Mouse (Mus musculus): ENCODE data around the gene Lrg1.

DNA sequence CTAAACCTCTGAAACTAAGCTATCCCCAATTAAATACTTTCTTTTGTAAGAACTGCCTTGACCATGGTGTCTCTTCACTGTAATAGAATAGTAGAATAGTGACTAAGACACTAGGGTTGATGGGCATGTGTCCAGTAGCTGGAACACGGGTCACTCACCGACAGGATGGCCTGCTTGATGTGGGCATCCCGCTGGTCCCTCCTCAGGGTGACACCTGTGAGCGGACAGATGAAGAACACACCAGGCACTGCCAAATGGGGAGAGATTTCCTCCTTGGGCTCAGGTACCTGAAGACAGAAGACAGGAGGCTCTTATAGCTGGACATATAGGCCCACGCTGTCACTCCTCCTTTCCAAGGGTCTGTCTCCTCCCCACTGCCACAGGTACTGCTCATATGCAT, 49.6 kb downstream of the Lrg1 start:
- no peak for TF ChIP-seq CTCF (IDR thresholded peaks at IDR 0.05; ENCODE audit: extremely low read depth, insufficient read depth, low read length)
- TF ChIP-seq POLR2A (IDR thresholded peaks at IDR 0.05; ENCODE audit: extremely low read depth, insufficient read depth, low read length): no peak
